Mouse (Mus musculus): Measurements from ENCODE around the gene Art4. TPM values are rescaled to one million over a fixed set of nuclear protein-coding genes. Genes with fewer than 3 reads are reported as not detected.

Gene Art4
- polyA plus RNA-seq, 1 experiment = not detected

DNA sequence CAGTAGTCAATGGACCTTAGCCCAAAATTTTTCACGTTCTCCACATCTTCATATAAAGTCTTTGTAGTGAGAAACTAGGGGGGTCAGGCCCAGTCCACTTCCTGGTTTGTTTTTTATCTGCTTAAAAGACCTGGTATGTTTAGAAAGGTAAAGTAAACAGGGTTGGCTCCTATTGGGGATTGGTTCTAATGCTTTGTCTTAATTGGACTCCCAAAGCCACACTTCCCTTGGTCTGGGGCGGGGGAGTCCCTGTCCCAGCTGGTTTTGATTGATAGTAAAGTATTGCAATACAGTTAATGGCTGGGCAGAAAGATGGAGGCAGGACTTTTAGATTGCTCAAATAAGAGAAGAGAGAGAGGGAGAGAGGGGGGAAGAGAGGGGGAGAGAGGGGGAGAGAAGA lies 43.5 kb upstream of the Art4 start:
- no peak overlapping the region for H3K9ac ChIP-seq (ENCODE audit: low read depth, poor library complexity, severe bottlenecking)
- TF ChIP-seq POLR2A (IDR thresholded peaks at IDR 0.05; ENCODE audit: insufficient read depth, low read length) = no peak
- TF ChIP-seq CTCF (IDR thresholded peaks at IDR 0.05; ENCODE audit: low read depth, low read length) = no peak
- TF ChIP-seq EP300 (IDR thresholded peaks at IDR 0.05; ENCODE audit: insufficient read depth, low read depth, low read length) = no peak
- no peaks in the 10 kb centered on the region for H3K4me1 ChIP-seq (ENCODE audit: control insufficient read depth, insufficient read depth, low read length)
- H3K27ac ChIP-seq (ENCODE audit: insufficient read depth, low read length) = no peak overlapping the region
- H3K36me3 ChIP-seq (ENCODE audit: control insufficient read depth, insufficient read depth, low read length, poor library complexity, severe bottlenecking) = no peaks in the 10 kb centered on the region
- H3K9me3 ChIP-seq (replicated peaks; ENCODE audit: control insufficient read depth, insufficient read depth, low read length, poor library complexity, severe bottlenecking) = no peaks in the 10 kb centered on the region
- H3K4me3 ChIP-seq (ENCODE audit: low read depth, low read length) = no peak overlapping the region
- no peaks in the 10 kb centered on the region for H3K27me3 ChIP-seq (ENCODE audit: control insufficient read depth, insufficient read depth, low read length, poor library complexity, severe bottlenecking)

DNA sequence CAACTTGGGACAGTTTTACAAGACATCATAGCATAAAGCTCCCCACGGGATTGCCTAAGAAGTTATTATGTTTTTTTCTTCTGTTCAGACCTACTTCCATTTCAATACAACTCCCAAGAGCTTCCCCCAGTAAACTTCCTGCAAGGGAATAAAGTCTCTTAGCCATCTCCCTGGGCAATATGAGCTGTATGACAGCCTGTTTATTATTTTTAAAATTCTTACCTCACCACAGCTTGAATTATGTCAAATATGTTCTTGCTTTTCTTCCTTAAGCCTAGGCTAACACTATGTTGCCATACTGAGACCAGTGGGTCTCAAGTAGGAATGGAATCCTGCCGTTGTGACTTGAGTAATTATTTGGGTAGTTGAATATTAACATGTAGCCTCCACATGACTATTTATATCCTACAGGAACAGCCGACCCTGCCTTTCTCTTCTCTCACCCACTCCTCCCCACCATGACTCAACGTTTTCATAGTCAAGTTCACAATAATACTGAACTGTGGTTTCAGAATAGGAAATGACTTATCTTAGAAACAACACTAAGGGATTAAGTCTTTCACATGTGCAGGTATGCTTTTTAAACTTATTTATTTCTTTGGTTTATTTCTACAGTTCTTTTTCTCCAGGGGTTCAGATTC lies 43.0 kb upstream of the Art4 start:
- no peaks in the 10 kb centered on the region for H3K36me3 ChIP-seq (ENCODE audit: control insufficient read depth, insufficient read depth, low read length, poor library complexity, severe bottlenecking)
- H3K27ac ChIP-seq (ENCODE audit: insufficient read depth, low read length) = no peak overlapping the region
- H3K27me3 ChIP-seq (ENCODE audit: control insufficient read depth, insufficient read depth, low read length, poor library complexity, severe bottlenecking) = no peaks in the 10 kb centered on the region
- no peaks in the 10 kb centered on the region for H3K9me3 ChIP-seq (replicated peaks; ENCODE audit: control insufficient read depth, insufficient read depth, low read length, poor library complexity, severe bottlenecking)
- no peak for TF ChIP-seq EP300 (IDR thresholded peaks at IDR 0.05; ENCODE audit: insufficient read depth, low read depth, low read length)
- TF ChIP-seq POLR2A (IDR thresholded peaks at IDR 0.05; ENCODE audit: insufficient read depth, low read length) = no peak
- no peak for TF ChIP-seq CTCF (IDR thresholded peaks at IDR 0.05; ENCODE audit: low read depth, low read length)
- H3K9ac ChIP-seq (ENCODE audit: low read depth, poor library complexity, severe bottlenecking) = no peak overlapping the region
- no peaks in the 10 kb centered on the region for H3K4me1 ChIP-seq (ENCODE audit: control insufficient read depth, insufficient read depth, low read length)
- no peak overlapping the region for H3K4me3 ChIP-seq (ENCODE audit: low read depth, low read length)

DNA sequence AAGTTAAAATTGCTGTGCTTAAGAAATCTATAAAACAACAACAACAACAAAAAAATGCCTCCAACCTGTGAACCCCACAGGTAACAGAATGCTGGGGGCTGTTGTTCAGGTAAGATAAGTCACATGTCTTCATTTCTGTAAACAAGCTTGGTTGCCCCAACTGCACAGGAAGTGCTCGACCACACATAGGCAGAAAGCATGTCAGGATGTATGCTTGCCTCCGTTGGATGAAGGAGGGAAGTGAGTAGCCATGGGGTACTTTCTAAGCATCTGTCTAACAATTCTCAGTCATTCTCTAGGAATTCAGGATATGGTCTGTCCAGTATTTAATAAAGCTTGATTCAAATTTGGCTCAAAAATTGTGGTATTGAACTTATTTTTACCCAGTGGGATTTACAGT lies 41.4 kb upstream of the Art4 start:
- H3K36me3 ChIP-seq (ENCODE audit: control insufficient read depth, insufficient read depth, low read length, poor library complexity, severe bottlenecking) = no peaks in the 10 kb centered on the region
- TF ChIP-seq EP300 (IDR thresholded peaks at IDR 0.05; ENCODE audit: insufficient read depth, low read depth, low read length) = no peak
- no peak for TF ChIP-seq POLR2A (IDR thresholded peaks at IDR 0.05; ENCODE audit: insufficient read depth, low read length)
- TF ChIP-seq CTCF (IDR thresholded peaks at IDR 0.05; ENCODE audit: low read depth, low read length) = no peak
- H3K27ac ChIP-seq (ENCODE audit: insufficient read depth, low read length) = no peak overlapping the region
- no peak overlapping the region for H3K4me3 ChIP-seq (ENCODE audit: low read depth, low read length)
- H3K9me3 ChIP-seq (replicated peaks; ENCODE audit: control insufficient read depth, insufficient read depth, low read length, poor library complexity, severe bottlenecking) = no peaks in the 10 kb centered on the region
- H3K4me1 ChIP-seq (ENCODE audit: control insufficient read depth, insufficient read depth, low read length) = no peaks in the 10 kb centered on the region
- no peaks in the 10 kb centered on the region for H3K27me3 ChIP-seq (ENCODE audit: control insufficient read depth, insufficient read depth, low read length, poor library complexity, severe bottlenecking)
- no peak overlapping the region for H3K9ac ChIP-seq (ENCODE audit: low read depth, poor library complexity, severe bottlenecking)

DNA sequence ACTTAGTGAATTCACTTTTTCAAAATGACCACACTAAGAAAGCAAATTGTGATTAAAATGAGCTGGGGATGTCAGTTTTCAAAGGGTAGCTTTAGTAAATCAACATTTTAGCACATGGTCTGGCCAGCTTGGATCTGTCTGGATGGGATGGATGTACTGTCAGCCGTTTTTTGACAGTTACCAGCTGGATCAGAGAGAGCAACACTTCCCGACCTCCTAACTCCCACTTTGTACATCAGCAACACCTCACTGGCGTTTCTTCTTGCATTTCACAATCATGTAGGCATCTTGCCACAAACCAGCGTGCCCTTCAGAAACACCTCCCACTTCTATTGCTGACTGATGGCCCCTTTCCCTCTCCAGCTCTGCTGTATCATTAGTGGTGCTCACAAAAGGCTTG lies 40.7 kb upstream of the Art4 start:
- Histone ChIP-seq H3K4me1 (ENCODE audit: control insufficient read depth, insufficient read depth, low read length) (no peaks in the 10 kb centered on the region), H3K27me3 (ENCODE audit: control insufficient read depth, insufficient read depth, low read length, poor library complexity, severe bottlenecking) (no peaks in the 10 kb centered on the region), H3K36me3 (ENCODE audit: control insufficient read depth, insufficient read depth, low read length, poor library complexity, severe bottlenecking) (no peaks in the 10 kb centered on the region), H3K9me3 (replicated peaks; ENCODE audit: control insufficient read depth, insufficient read depth, low read length, poor library complexity, severe bottlenecking) (no peaks in the 10 kb centered on the region), H3K4me3 (ENCODE audit: low read depth, low read length) (no peak overlapping the region), H3K27ac (ENCODE audit: insufficient read depth, low read length) (no peak overlapping the region), H3K9ac (ENCODE audit: low read depth, poor library complexity, severe bottlenecking) (no peak overlapping the region)
- no peak for TF ChIP-seq CTCF (IDR thresholded peaks at IDR 0.05; ENCODE audit: low read depth, low read length)
- no peak for TF ChIP-seq POLR2A (IDR thresholded peaks at IDR 0.05; ENCODE audit: insufficient read depth, low read length)
- TF ChIP-seq EP300 (IDR thresholded peaks at IDR 0.05; ENCODE audit: insufficient read depth, low read depth, low read length) = no peak

DNA sequence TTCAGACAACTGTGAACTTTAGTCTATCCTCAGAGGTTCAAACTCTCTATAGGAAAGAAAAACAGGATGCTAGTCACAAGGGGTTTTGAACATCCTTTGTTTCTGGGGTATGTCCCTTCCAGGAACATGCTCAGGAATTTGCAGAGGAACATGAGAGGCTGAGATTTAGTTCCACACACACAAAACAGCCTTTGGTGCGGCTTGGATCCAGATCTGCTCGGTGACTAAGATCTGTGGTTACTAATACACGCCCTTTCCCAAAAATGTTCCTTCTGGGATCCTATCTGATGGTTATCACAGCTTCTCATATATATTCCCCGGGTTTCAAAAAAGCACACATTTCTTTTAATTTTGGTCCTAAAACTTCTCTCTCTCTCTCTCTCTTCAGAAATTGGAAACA lies 40.3 kb upstream of the Art4 start:
- Histone ChIP-seq H3K27ac (ENCODE audit: insufficient read depth, low read length) (no peak overlapping the region), H3K36me3 (ENCODE audit: control insufficient read depth, insufficient read depth, low read length, poor library complexity, severe bottlenecking) (no peaks in the 10 kb centered on the region), H3K9me3 (replicated peaks; ENCODE audit: control insufficient read depth, insufficient read depth, low read length, poor library complexity, severe bottlenecking) (no peaks in the 10 kb centered on the region), H3K4me1 (ENCODE audit: control insufficient read depth, insufficient read depth, low read length) (no peaks in the 10 kb centered on the region), H3K4me3 (ENCODE audit: low read depth, low read length) (no peak overlapping the region), H3K27me3 (ENCODE audit: control insufficient read depth, insufficient read depth, low read length, poor library complexity, severe bottlenecking) (no peaks in the 10 kb centered on the region), H3K9ac (ENCODE audit: low read depth, poor library complexity, severe bottlenecking) (no peak overlapping the region)
- TF ChIP-seq EP300 (IDR thresholded peaks at IDR 0.05; ENCODE audit: insufficient read depth, low read depth, low read length) (no peak), POLR2A (IDR thresholded peaks at IDR 0.05; ENCODE audit: insufficient read depth, low read length) (no peak), CTCF (IDR thresholded peaks at IDR 0.05; ENCODE audit: low read depth, low read length) (no peak)

DNA sequence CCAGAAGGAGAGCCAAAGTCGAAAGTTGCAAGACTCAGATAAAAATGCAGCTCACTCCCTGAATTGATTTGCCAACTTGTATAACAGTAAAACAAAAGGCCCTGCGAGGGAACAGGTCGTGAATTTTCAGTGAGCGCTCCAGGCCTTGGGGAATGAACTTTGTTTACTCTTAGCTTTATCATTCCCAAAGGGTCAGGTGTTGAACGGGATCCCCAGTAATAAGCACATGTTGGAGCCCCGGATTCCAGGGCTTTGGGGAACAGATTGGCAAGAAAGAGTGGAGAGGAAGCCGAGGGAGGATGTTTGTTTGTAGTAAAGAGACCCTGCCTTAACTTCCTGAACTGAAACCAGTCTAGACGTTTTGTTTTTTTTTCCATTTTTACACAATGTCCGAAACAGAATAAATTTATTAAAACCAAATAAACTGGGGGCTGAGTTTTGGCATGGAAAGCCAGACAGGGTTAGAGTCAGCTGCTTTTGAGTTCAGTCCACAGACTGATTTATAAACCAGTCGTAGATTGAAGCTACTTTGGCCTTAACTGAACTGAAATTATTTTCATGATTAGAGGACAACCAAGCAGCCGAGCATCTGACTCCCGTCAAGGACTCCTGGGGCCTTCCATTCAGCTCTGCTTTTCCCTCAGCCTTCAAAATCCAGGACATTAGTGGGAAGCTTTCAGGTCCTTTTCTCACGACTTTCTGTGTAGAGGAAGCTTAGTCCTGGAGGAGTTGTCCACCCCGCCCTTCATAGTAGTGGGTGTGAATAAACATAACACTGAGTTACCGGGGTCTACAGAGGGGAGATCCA lies 37.2 kb upstream of the Art4 start:
- H3K9ac ChIP-seq (ENCODE audit: low read depth, poor library complexity, severe bottlenecking) = no peak overlapping the region
- H3K4me1 ChIP-seq (ENCODE audit: control insufficient read depth, insufficient read depth, low read length) = no peaks in the 10 kb centered on the region
- H3K27me3 ChIP-seq (ENCODE audit: control insufficient read depth, insufficient read depth, low read length, poor library complexity, severe bottlenecking) = no peaks in the 10 kb centered on the region
- no peak overlapping the region for H3K27ac ChIP-seq (ENCODE audit: insufficient read depth, low read length)
- H3K9me3 ChIP-seq (replicated peaks; ENCODE audit: control insufficient read depth, insufficient read depth, low read length, poor library complexity, severe bottlenecking) = no peaks in the 10 kb centered on the region
- H3K4me3 ChIP-seq (ENCODE audit: low read depth, low read length) = no peak overlapping the region
- H3K36me3 ChIP-seq (ENCODE audit: control insufficient read depth, insufficient read depth, low read length, poor library complexity, severe bottlenecking) = no peaks in the 10 kb centered on the region
- TF ChIP-seq CTCF (IDR thresholded peaks at IDR 0.05; ENCODE audit: low read depth, low read length) = no peak
- no peak for TF ChIP-seq EP300 (IDR thresholded peaks at IDR 0.05; ENCODE audit: insufficient read depth, low read depth, low read length)
- TF ChIP-seq POLR2A (IDR thresholded peaks at IDR 0.05; ENCODE audit: insufficient read depth, low read length) = no peak
